Mouse (Mus musculus): Measurements from ENCODE around the gene 1700015F17Rik.
A peak's percentile ranks its signal among the peaks of the same experiment; 100 is the strongest.

Gene 1700015F17Rik

DNA sequence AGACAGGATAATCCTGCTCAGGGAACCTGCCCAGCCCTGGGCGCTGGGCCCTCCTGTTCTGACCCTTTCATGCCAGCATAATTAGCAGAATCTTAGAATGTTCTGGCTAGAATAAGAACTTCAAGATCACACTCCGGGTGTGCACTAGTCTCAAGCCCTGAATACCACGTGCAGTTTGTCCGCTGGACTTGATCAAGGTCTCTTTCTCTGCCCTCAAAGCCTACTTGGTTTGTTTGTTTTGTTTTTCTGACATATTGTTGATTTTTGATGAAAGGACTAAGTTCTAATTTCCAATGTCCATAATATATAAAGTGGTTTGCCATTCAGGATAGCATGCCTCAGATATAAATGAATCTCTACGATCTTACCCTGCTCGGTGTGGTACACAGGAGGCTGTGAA is at the start of gene 1700015F17Rik:
Gene 1700015F17Rik, minus strand, starts transcription at position 101 of the 400 bp plus-strand sequence.
- no peak for DNase-seq (ENCODE audit: low spot score in 2 of 2)

DNA sequence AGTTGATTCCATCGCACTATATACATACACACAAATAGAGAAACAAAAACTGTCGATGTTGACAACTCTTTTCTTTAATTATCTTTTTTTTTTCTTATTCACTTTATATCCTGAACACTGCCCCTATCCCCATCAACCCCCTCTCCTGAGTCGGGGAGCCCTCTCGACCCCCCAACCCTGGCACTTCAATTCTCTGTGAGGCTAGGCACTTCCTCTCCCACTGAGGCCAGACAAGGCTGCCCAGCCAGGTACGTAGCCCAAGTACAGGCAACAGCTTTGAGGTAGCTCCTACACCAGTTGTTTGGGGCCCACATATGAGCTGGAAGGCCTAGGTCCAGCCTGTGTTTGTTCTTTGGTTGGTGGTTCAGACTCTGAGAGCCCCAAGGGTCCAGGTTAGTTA is 36.5 kb upstream of the 1700015F17Rik start:
- DNase-seq (ENCODE audit: low spot score in 2 of 2), result no peak

DNA sequence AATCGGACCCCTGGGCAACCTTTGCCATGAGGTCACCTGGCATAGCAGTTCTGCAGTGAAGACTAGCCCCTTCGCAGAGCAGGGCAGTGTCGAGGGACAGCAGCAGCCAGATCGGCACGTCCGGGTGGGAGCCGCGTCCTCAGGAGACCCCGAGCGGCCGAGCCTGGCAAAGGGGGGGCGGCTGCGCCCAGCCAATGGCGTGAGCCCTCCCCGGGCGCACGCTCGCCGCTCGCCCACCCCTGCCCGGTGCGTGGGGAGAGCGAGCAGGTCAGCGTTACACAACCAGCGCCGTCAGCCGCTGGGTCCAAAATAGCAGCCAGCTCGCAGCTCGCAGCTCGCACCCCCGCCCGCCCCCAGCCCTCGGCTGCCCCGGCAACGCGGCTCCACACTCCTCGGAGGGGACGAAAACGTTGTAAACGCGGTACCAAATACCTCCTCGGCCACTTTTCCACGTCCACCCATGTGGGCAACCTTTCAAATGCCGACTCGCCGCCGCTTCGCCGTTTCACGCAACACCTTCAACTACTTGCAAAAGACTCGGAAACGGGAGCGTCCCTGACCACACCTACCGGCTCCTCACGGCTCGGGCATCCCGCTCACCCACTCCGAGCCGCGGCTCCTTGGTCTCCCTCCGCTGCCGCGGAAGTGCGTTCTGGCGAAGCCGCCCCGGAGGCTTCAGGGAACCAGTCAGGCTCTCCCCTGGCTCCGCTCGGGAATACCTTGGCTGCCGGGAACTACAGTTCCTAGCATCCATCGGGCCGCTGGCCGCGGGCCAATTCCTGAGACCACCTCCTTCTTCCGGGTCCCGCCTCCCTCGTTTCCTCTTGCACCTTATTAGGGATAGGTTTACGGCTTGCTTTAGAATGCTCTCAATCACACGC is 35.5 kb upstream of the 1700015F17Rik start, which contains the start of gene Cldn12:
Gene Cldn12, minus strand, starts transcription at position 763 of the 881 bp plus-strand sequence.
- DNase-seq (ENCODE audit: low spot score in 2 of 2), result peak; percentile 34 to 69

DNA sequence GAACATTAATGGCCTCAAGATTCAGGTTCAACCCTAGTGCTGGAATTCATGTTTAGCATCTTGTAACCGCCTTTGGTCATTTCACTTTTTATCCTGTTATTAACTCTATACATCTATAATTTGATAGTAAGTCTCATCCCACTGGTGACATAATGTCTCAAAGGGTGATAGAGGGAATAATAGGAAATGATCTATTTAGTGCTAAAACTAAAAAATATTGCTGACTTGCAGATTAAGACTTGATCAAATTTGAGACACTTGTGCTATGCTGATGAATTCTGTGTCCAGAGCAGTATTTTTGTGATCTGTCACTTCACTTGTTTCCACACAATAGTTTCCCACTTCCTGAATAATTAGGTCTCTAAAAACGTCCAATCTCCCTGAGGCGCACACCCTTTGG is 32.5 kb upstream of the 1700015F17Rik start:
- no peak for DNase-seq (ENCODE audit: low spot score in 2 of 2)

DNA sequence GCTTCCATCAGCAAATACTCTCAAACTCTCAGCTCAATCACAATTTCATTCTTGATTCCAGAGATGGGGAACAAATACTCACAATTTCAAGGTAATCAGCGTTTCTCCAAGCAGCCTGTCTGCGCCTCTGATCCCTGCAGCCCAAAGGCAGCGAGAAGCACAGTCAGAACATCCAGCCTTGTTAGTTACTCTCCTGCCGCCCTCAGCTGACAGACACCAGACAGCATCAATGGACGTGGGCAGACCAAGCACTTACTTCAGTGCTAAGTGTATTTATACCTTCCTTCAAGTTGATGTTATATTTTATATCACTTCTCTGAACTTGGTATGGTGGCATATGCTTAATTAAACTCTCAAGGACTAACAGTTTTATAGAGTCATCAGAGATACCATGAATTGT is 32.0 kb upstream of the 1700015F17Rik start:
- DNase-seq (ENCODE audit: low spot score in 2 of 2), result no peak

DNA sequence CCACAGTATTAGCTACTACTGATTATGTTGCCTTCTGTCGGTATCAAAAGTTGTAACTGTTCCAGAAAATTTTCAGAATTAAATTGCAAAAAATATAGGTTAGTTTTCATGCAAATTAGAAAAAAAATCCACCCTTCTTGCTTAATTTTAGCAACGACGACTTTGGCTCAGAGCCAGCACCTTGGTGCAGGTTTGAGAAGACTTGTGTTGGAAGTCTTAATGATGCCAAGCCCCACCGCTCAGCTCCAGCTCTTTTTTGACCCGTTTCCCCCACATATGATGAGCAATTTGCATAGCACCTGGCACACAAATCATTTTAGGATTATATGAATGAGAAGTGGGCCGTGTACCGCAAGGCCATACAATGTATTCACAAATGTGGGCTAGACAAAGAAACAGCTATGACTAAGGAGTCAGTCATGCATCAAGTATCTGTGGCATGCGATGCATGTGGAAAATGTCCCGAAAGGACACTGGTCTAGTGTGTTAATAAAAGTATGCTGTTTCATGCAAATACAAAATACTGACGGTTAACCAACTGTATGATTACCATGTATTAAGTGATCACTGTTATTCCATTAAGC is 31.5 kb upstream of the 1700015F17Rik start:
- DNase-seq (ENCODE audit: low spot score in 2 of 2), result no peak

DNA sequence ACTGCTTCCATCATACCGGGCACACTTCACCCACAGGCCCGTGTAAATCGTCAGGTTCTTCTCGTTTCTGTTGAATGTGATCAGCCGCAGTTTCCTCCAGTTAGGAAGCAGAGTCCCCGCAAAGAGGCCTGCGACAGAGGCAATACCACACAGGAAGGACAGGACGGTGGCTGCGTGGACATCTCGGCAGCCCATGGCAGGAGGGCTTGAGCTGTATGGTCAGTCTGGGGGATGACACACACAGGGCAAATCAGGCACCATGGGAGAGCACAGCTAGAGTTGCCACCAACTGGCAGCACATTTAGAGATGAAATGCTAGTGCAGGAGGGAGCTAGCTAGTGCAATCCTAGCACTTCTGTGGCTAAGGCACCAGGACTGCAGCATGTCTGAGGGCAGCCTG is 29.3 kb upstream of the 1700015F17Rik start:
- DNase-seq (ENCODE audit: low spot score in 2 of 2), result no peak

DNA sequence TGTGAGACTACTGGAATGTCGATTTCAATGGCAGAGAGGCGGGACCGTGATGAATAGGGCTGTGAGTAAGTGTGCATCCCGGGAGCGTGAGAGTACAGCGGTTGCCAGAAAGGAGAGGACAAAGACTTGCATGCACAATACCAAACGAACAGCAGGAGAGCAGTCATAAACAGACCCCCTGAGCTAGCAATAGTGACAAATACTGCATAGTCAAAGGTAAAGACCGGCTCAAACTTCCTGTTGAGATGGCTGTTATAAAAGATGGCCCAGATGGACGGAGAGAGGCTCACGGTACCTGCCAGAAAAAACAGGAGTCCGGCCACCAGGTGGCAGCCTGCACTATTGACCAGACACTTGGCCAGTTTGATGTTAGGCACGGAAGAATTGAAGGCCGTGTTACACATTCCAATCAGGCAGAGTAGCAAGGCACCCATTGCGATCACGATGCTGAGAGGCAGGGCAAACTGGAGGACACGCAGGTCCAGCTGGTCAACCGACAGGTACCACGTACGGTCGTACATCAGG is 28.8 kb upstream of the 1700015F17Rik start:
- DNase-seq (ENCODE audit: low spot score in 2 of 2), result peak in 1 of 2 experiments; percentile 54

DNA sequence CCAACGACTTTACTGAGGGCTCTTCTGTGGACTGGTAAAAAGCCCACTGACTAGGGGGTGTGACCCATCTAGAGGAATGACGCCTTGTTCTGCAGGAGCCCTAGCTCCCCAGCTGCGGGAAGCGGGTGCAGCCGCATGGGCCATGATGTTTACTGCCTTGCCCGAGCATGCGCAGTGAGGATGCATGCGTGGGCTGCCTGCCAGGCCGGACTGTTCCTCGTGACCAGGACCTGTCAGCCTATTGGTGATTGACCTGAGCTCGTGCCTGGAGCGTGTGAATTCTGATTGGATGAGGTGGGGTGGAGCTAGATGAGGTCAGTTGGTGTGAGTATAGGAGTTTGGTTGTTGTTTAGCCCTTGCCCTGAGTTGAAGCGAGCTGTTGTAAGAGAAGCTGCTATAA is 25.5 kb upstream of the 1700015F17Rik start:
- DNase-seq (ENCODE audit: low spot score in 2 of 2), result no peak

DNA sequence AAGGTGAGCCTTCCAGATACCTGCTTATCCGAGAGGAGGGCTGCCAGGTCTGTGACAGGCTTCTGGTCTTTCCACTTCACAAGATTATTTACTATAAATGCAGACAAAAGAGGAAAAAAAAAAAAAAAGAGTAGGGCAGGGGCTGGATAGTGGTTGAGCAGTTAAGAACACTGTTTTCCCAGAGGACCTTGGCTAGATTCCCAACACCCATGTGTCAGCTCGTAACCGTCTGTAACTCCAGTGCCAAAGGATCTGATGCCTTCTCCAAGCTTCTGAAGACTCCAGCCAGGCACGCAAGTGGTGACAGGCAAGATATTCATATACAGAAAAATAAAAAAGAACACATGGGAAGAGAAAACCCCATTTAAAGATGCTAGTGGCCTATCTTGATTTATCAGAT is 24.4 kb upstream of the 1700015F17Rik start:
- no peak for DNase-seq (ENCODE audit: low spot score in 2 of 2)

DNA sequence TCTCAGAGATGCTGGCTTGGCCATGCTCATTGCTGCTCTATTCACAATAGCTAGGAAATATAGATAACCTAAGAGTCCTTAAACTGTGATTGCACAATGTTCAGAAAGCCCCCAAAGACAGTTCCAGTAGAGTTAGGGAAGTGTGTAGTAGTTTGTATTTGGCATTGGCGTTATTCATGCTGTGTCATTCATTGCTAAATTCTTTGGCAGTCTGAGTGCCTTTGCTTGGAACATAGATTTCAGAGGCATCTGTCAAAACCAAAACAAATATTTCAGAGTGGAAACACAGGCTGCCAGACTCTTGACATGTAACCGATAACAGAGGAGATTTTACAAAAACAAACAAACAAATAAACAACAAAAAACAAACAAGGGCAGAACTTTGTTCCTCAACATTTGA is 22.6 kb upstream of the 1700015F17Rik start:
- no peak for DNase-seq (ENCODE audit: low spot score in 2 of 2)

DNA sequence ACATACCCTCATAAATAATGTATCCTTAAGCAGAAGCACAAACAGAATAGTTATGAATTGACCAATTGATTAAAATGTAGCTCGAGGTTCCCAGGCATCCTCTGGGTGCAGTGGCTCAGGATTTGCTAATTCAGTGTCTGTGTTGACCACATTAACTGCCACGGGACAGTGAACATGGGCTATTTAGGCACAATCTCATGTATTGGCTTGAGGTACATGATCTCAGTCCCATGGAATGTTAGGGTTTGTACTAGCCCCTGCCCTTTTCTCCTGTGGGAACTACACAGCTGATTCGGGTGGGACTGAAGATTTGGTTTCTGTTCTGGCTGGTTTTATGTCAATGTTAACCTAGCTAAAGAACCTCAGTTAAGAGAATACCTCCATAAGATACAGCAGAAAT is 17.4 kb upstream of the 1700015F17Rik start:
- DNase-seq (ENCODE audit: low spot score in 2 of 2), result no peak

DNA sequence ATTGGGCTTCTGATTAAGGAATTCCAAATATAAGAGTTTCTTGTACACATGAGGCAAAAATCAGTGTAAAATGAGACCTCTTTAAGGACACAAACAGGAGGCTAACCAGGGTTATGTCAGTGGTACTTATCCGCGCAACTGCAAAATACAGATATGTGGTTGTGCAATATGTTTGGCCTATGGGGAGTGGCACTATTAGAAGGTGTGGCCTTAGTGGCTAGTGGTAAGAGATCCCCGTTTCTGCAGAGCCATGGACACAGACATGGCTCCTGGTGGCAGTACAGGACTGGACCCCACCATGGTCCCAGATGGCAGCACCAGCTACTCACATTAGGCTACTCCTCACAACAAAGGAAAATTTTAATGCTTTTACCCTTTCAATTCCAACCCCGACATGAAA is 16.1 kb upstream of the 1700015F17Rik start:
- no peak for DNase-seq (ENCODE audit: low spot score in 2 of 2)

DNA sequence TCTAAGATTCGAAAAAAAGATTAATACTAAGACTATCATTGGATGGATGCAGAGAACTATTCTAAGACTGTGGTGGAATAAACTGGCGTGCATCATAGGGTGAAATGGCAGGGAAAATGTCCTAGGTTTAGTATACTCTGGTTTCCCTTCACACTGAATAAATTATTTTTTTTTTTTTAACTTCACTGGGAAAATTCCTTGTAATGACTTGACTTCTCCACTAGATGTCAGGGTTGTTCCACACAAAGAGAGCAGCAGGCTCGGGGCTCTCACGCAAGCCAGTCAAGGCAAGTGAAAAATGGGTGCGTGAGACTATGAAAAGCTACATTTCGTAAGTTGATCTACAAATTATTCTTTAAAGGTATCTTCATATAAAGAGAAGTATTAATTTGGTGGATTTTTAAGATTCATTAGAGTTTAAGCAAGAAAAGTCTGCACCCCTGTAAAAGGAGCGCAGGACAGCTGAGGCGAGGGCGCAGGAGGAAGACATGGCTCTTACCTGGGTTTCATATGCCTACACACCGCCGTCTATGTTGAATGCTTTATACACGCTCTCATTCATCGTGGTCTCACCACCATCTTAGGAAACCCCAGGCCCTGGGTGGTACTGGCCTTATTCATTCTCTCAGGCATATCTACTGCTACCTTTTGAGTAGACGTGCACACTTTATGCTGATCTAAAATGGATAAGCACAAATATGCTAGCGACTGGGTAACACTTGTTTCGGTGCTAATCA is 15.5 kb upstream of the 1700015F17Rik start:
- DNase-seq (ENCODE audit: low spot score in 2 of 2), result no peak

DNA sequence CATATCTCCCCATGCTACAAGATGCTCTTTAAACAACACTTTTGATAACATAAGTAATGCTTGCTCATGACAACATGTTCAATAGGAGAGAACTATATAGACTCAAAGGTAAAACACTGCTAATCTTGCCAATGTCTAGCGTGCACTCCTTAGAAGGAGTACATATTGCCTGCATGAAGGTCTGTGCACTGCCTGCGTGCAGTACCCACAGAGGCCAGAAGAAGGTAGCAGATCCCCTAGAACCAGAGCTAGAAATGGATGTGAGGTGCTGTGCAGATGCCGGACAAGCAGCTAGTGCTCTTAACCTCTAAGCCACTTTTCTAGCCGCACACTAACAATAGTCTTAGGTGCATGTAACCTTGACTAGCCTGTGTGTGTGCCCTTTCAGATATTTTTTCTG is 13.2 kb upstream of the 1700015F17Rik start:
- no peak for DNase-seq (ENCODE audit: low spot score in 2 of 2)

DNA sequence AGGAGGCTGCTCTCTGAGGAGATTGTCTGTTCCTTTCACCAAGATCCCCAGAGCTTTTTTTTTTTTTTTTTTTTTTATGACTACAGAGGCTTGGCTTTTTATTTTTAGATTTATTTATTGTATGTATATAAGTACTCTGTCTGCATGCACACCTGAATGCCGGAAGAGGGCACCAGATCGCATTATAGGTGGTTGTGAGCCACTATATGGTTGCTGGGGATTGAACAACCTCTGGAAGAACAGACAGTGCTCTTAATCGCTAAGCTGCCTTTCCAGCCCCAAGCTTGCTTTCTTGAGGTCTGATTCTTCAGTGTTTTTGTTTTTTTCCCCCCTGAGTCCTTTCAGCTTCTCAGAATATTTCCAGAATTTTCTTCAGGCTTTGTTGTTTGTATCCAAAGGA is 7.1 kb upstream of the 1700015F17Rik start:
- no peak for DNase-seq (ENCODE audit: low spot score in 2 of 2)

DNA sequence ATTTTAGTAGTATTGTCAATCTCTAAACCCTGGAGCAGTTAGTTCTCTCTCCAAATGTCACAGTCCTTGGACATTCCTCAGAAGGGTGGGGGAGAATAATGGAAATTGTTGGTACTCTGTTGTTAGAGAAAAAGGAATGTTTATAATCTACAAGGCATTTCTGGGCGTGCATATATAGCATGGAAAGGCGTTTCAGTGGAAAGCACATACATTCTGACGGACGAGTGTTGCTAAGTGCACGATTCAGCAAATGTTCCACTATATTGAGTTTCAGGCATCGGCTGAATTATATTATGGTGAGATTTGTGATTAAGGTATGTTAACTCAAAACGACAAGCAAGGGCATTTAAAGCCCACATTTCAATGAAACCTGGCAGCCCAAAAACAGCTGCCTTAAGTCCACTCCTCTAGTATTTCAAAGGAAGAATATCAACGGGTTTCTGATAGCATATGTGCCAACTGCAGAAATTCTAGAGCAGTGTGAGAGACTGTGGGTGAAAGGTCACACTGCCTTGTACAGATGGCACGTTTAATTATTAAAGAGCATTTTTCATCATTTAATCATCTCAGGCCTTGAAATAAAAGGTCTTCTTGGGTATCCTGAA is 4.4 kb upstream of the 1700015F17Rik start:
- DNase-seq (ENCODE audit: low spot score in 2 of 2), result no peak

DNA sequence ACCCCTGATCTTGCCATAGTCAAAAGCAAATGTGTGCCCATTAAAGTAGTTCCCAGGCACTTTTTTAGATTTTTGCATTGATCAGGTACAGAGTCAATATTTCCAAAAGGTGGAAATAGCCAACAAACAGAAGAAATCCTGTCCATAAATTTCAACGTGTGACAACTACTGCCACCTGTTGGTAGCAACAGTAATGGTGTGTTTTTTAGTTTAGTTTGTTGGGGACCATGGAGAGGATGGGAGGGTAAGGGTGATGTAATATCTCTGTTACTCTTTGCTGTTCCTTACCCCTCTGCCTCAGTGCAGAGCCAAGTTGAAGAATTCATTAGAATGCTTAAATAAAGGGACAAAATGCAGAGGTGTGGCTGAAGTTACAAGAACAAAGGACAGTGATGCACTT is 2.7 kb upstream of the 1700015F17Rik start:
- DNase-seq (ENCODE audit: low spot score in 2 of 2), result no peak

DNA sequence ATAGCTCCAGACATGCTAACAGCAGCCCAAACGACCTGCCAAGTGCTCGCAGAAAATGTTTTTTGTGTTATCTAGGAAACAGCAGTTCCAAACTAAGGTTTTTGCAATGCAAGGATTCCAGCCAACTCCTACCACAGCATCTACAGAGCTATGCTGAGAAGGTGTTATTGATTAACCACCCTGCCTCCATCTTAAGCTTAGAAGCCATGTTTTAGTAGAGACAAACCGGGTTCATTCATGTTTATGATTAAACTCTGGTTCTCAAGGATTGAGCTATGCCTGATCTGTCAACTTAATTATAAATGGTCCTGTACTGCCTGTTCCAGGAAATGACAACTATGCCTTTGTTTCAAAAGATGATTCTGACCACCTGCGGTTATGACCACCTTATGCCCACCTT is 2.8 kb downstream of the 1700015F17Rik start:
- no peak for DNase-seq (ENCODE audit: low spot score in 2 of 2)

DNA sequence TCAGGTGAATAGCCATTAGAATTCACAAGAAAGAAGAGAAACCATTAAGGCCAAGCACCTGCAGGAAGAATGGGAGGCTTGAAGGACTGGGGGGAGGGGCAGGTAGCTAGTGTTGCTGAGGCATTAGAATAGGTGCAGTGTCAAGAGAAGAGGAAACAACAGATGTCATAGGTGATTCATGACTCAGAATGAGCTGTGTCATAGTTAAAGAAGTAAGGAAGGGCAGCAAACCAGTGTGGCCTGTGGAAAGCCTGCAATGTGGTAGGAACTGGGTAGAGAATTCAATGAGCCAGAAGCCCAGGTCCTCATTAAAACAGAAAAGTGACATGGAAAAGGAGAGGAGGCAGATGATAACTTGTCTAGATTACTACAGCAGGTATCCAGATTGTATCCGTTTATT is 13.7 kb downstream of the 1700015F17Rik start:
- DNase-seq (ENCODE audit: low spot score in 2 of 2), result no peak

DNA sequence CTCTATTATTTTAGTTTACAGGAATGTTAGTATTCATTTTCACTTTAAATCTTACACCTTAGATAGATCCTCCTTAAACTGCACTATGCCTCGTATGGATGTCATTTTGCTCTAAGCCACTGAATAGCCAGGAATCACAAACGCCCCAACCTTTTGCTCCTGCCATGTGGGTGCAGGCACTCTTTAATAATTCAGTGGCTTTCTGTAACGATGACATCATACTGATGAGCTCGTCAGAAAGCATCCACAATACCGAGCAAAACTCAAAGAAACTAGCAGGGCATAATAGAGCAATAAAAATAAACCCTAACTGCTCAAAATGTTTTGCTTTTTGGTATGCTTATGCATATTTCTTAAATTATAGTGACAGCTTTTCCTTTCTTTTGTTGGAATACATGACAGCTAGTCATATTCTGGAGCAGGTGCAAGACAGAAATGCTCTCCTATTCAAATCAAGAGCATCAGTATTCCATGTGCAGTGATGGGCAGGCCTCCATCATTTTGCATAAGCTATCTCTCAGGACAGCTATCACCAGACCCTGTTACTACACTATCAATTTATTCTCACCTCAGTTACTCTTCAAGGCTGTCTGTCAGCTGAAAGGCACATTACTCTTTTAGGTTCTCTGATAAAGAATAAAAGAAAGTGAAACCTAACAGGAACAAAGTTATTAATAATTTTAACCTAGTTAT is 47.1 kb downstream of the 1700015F17Rik start:
- DNase-seq (ENCODE audit: low spot score in 2 of 2), result no peak
